In the genomic region with DNA sequence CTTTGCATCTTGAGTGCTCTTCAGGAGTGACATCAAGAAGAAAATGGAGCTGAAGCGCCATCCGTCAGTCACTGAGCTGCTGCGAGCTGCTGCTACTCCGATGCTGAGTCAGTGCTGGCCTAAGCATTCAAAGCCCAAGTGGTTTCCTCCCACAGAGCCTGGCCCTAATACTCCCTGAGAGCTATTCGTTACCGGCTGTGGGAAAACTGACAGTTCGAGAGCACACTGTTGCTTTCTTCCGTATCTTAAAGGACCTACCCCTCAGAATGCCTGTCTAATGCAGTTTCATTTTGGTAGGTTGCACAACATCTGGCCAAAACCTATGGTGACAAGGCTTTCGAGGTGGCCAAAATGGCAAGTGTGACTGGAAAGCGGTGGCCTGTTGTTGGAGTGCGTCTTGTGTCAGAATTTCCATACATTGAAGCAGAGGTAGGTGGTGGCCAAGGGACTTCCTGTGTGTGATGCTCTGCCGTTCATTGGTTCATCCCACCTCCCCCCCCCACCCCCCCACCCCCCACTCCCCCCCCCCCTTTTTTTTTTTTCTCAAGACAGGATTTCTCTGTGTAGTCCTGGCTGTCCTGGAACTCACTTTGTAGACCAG, we compare ENCODE assay signal across 19 mouse cellular contexts.
DNase-seq lines count a peak whose midpoint lies in the region; ATAC-seq and TF ChIP-seq lines count a peak whose summit lies in the region.
"Had no signal": no experiment of that assay in that cellular context is flagged by ENCODE, and none has a peak within 500 bp of the region (broad histone marks: within the 10 kb centered on the region; RNA-seq: fewer than 3 reads in every experiment).

No protein-coding gene starts in this region.

- peaks cover 3 to 32% of the 10 kb centered on the region in 2 experiments for H3K36me3 ChIP-seq in CH12.LX (replicated peaks in 1 of 2; ENCODE audit: control insufficient read depth in 1 of 2, insufficient read depth in 1 of 2, low read length in 1 of 2)
- H3K36me3 ChIP-seq in intestine, postnatal 0 days (ENCODE audit: control insufficient read depth, insufficient read depth): 0 out of 2 replicates have a peak, but pooled peaks cover 5% of the 10 kb centered on the region
- H3K36me3 ChIP-seq: neural tube, embryonic 12.5 days had no signal

- H3K27me3 ChIP-seq in CH12.LX (replicated peaks): no peaks in the 10 kb centered on the region
- no peaks in the 10 kb centered on the region for H3K27me3 ChIP-seq in intestine, postnatal 0 days (replicated peaks; ENCODE audit: control insufficient read depth, insufficient read depth, low read length)
- H3K27me3 ChIP-seq: heart, embryonic 12.5 days; neural tube, embryonic 12.5 days had no signal

- dilution Hi-C loops in CH12.LX (cut with MboI; ENCODE audit: extremely low pct_ligation_motif_present, extremely low pct_unique_long_range_greater_than_20kb, low sequenced_read_pairs): no loop called here

- WGBS in intestine, postnatal 0 days: 89% methylated on average over 12 of the region's 12 CpGs

- TF ChIP-seq RAD21 in CH12.LX (IDR thresholded peaks at IDR 0.05; ENCODE audit: low read depth, low read length): no peak; the same call in 1 of the 2 replicates

- TF ChIP-seq POLR2A in CH12.LX (IDR thresholded peaks at IDR 0.05; ENCODE audit: low read depth, low read length): no peak

- peak; percentile 13; the same call in 1 of the 2 replicates for TF ChIP-seq EP300 in CH12.LX (IDR thresholded peaks at IDR 0.05; ENCODE audit: low read length)

- H3K4me1 ChIP-seq in CH12.LX (ENCODE audit: control insufficient read depth in 1 of 2, insufficient read depth in 2 of 2): peaks cover 13 to 29% of the 10 kb centered on the region in 2 experiments
- no peaks in the 10 kb centered on the region for H3K4me1 ChIP-seq in intestine, postnatal 0 days (replicated peaks; ENCODE audit: control insufficient read depth, insufficient read depth, low read length)
- H3K4me1 ChIP-seq: heart, embryonic 12.5 days; neural tube, embryonic 12.5 days had no signal

- peak overlapping the region; percentile 51 for H3K4me2 ChIP-seq in CH12.LX (ENCODE audit: insufficient read depth, low read depth, poor library complexity, severe bottlenecking)
- H3K4me2 ChIP-seq in intestine, postnatal 0 days (replicated peaks; ENCODE audit: low read depth): no peak overlapping the region
- H3K4me2 ChIP-seq: heart, embryonic 12.5 days; lung, embryonic 14.5 days; neural tube, embryonic 12.5 days had no signal

- TF ChIP-seq CTCF in CH12.LX (conservative IDR thresholded peaks at IDR 0.05 in 1 of 2, IDR thresholded peaks at IDR 0.05 in 1 of 2; ENCODE audit: low read depth in 2 of 2, low read length in 2 of 2): no peak
- no peak for TF ChIP-seq CTCF in intestine, postnatal 0 days (IDR thresholded peaks at IDR 0.05; ENCODE audit: low read depth)

- peak; percentile 88 for ATAC-seq in granulocyte monocyte progenitor cell, adult 5-6 weeks (replicated peaks; ENCODE audit: poor library complexity, severe bottlenecking)
- ATAC-seq in monocyte, adult 5-6 weeks (replicated peaks; ENCODE audit: insufficient number of reproducible peaks, low FRiP score, low TSS enrichment, poor library complexity, severe bottlenecking): 0 out of 2 replicates have a peak, but pooled peaks have one; percentile 28
- no peak for ATAC-seq in intestine, postnatal 0 days
- ATAC-seq: hindbrain, embryonic 16.5 days had no signal

- no peak overlapping the region for H3K4me3 ChIP-seq in CH12.LX (replicated peaks in 1 of 3; ENCODE audit: low read depth in 2 of 3, low read length in 2 of 3, poor library complexity in 1 of 3)
- no peak overlapping the region for H3K4me3 ChIP-seq in intestine, postnatal 0 days (ENCODE audit: low read depth, low read length)
- H3K4me3 ChIP-seq: heart, embryonic 12.5 days; neural tube, embryonic 12.5 days had no signal

- H3K27ac ChIP-seq in CH12.LX (ENCODE audit: insufficient read depth, low read depth): no peak overlapping the region; the same call in 1 of the 2 replicates
- H3K27ac ChIP-seq in intestine, postnatal 0 days (ENCODE audit: low read depth, low read length): no peak overlapping the region
- H3K27ac ChIP-seq: neural tube, embryonic 12.5 days had no signal

- no peaks in the 10 kb centered on the region for H3K79me2 ChIP-seq in CH12.LX (replicated peaks; ENCODE audit: control insufficient read depth, extremely low read depth, insufficient read depth, poor library complexity, severe bottlenecking)

- in situ Hi-C loops in CH12.LX (cut with MboI; ENCODE audit: low pct_ligation_motif_present, low pct_unique_long_range_greater_than_20kb, low sequenced_read_pairs): loop anchor here (25.0 kb wide), 1 partner anchor 244 kb away; a partner anchor contains a TSS

- DNase-seq in CD4-positive helper T cell, adult 2 months (ENCODE audit: low read depth, low spot score): peak; percentile 48
- DNase-seq in CH12.LX (ENCODE audit: extremely low read depth): peak; percentile 34
- no peak for DNase-seq in cerebellum, postnatal 14 days
- no peak for DNase-seq in layer of hippocampus, postnatal 25 days (ENCODE audit: extremely low spot score in 1 of 2, low spot score in 1 of 2)
- no peak for DNase-seq in urinary bladder, postnatal 36 days (ENCODE audit: low spot score in 2 of 2)
- DNase-seq: adrenal gland, postnatal 14 days; cerebellum, adult 8-10 months; gastrocnemius, postnatal 36 days; kidney, adult 8-10 months; layer of hippocampus, postnatal 36 days; liver; lung, embryonic 14.5 days; spleen, adult 18-20 months had no signal

- no peaks in the 10 kb centered on the region for H3K9me3 ChIP-seq in CH12.LX (replicated peaks; ENCODE audit: low read length)
- no peaks in the 10 kb centered on the region for H3K9me3 ChIP-seq in intestine, postnatal 0 days (ENCODE audit: control insufficient read depth)
- H3K9me3 ChIP-seq: heart, embryonic 12.5 days; neural tube, embryonic 12.5 days had no signal

- 0 out of 2 replicates have a peak overlapping the region, but pooled peaks have one; percentile 40 for H3K9ac ChIP-seq in CH12.LX (ENCODE audit: insufficient read depth, low read depth)
- H3K9ac ChIP-seq in intestine, postnatal 0 days (ENCODE audit: low read depth, low read length): no peak overlapping the region
- H3K9ac ChIP-seq: heart, embryonic 12.5 days; lung, embryonic 14.5 days; neural tube, embryonic 12.5 days had no signal

TF ChIP-seq in CH12.LX, 34 proteins besides CTCF, POLR2A, EP300 and RAD21:
- TF ChIP-seq BHLHE40 (IDR thresholded peaks at IDR 0.05; ENCODE audit: low read depth, low read length) (0 out of 2 replicates have a peak, but pooled peaks have one; percentile 17), MAFK (IDR thresholded peaks at IDR 0.05; ENCODE audit: insufficient replicate concordance, low read length) (0 out of 2 replicates have a peak, but pooled peaks have one; percentile 40), NELFE (IDR thresholded peaks at IDR 0.05; ENCODE audit: low read depth, low read length) (no peak), ZNF384 (IDR thresholded peaks at IDR 0.05; ENCODE audit: low read depth, low read length) (no peak), IRF4 (IDR thresholded peaks at IDR 0.05; ENCODE audit: low read depth, low read length) (0 out of 2 replicates have a peak, but pooled peaks have one; percentile 33), ETS1 (conservative IDR thresholded peaks at IDR 0.05; ENCODE audit: low read depth, low read length) (0 out of 2 replicates have a peak, but pooled peaks have one; percentile 20), SIN3A (IDR thresholded peaks at IDR 0.05; ENCODE audit: low read length) (no peak), GABPA (IDR thresholded peaks at IDR 0.05; ENCODE audit: insufficient replicate concordance, low read depth, low read length) (no peak), POLR2AphosphoS2 (IDR thresholded peaks at IDR 0.05; ENCODE audit: low read depth, low read length) (no peak), ZC3H11A (IDR thresholded peaks at IDR 0.05; ENCODE audit: low read depth, low read length) (no peak), ELF1 (IDR thresholded peaks at IDR 0.05; ENCODE audit: low read depth, low read length) (no peak), JUN (IDR thresholded peaks at IDR 0.05; ENCODE audit: insufficient read depth, low read depth, low read length) (peak; percentile 53), MAX (IDR thresholded peaks at IDR 0.05; ENCODE audit: low read length) (no peak), UBTF (IDR thresholded peaks at IDR 0.05; ENCODE audit: low read depth, low read length) (no peak), NRF1 (IDR thresholded peaks at IDR 0.05; ENCODE audit: low read depth, low read length) (no peak), PAX5 (IDR thresholded peaks at IDR 0.05; ENCODE audit: low read length) (no peak), USF1 (IDR thresholded peaks at IDR 0.05; ENCODE audit: low read depth, low read length) (no peak), CHD2 (IDR thresholded peaks at IDR 0.05; ENCODE audit: low read length) (no peak), HCFC1 (IDR thresholded peaks at IDR 0.05; ENCODE audit: low read depth, low read length) (no peak), MYC (IDR thresholded peaks at IDR 0.05; ENCODE audit: low read depth, low read length) (no peak), TCF12 (IDR thresholded peaks at IDR 0.05; ENCODE audit: low read depth, low read length) (peak; percentile 34; the same call in 1 of the 2 replicates), JUND (conservative IDR thresholded peaks at IDR 0.05; ENCODE audit: low read depth, low read length) (no peak; the same call in 1 of the 2 replicates)

Comparison
In these comparisons a context has a peak if more than half of its experiments do, and no peak if none do; other contexts are left out.
1. DNase-seq: peak in CD4-positive helper T cell, adult 2 months (single experiment) and CH12.LX (single experiment); none in cerebellum, postnatal 14 days (0 of 2), layer of hippocampus, postnatal 25 days (0 of 2) and urinary bladder, postnatal 36 days (0 of 2).